Mouse (Mus musculus) limb, embryonic 11.5 days (tissue): Measurements from ENCODE around the gene Cnrip1. TPM values are rescaled to one million over a fixed set of nuclear protein-coding genes. Genes with fewer than 3 reads are reported as not detected.
"Not testable (repeated sequence)": the region's sequence is repeated elsewhere in the genome, so short reads cannot be mapped to it uniquely, and the experiment has no call there.

Source experiments
- ATAC-seq: fragments of 200-750 bp; cut with Nextera tagmentation; 2 replicates; pipeline ENCODE4 v1.8.0; 2017; ENCODE audit warnings: low read depth; ENCODE audit not compliant: insufficient number of reproducible peaks, low FRiP score, low TSS enrichment
- DNase-seq: peaks from one replicate; pipeline ENCODE4 v3.0.0-alpha.2; 2015; ENCODE audit warnings: low spot score
- H3K27ac ChIP-seq: fragments of 300-500 bp; sonication (generic); replicated peaks from 2 replicates; pipeline ENCODE4 v1.5.1; 2014; ENCODE audit warnings: low read depth, mild to moderate bottlenecking, low read length
- H3K27me3 ChIP-seq: fragments of 300-500 bp; sonication (generic); 2 replicates; pipeline ENCODE4 v1.6.1; 2014; ENCODE audit warnings: mild to moderate bottlenecking, low read length, mixed read lengths; ENCODE audit not compliant: control insufficient read depth, insufficient read depth
- H3K36me3 ChIP-seq: fragments of 300-500 bp; sonication (generic); 2 replicates; pipeline ENCODE4 v1.6.1; 2014; ENCODE audit warnings: mild to moderate bottlenecking, low read length, moderate library complexity, mixed read lengths; ENCODE audit not compliant: control insufficient read depth, insufficient read depth
- H3K4me1 ChIP-seq: fragments of 300-500 bp; sonication (generic); 2 replicates; pipeline ENCODE4 v1.6.1; 2014; ENCODE audit warnings: low read length, mixed read lengths; ENCODE audit not compliant: control insufficient read depth, insufficient read depth
- H3K4me2 ChIP-seq: fragments of 300-500 bp; sonication (generic); 2 replicates; pipeline ENCODE4 v1.6.1; 2014; ENCODE audit warnings: low read depth, mild to moderate bottlenecking, moderate library complexity; ENCODE audit not compliant: severe bottlenecking
- H3K4me3 ChIP-seq: fragments of 300-500 bp; sonication (generic); 2 replicates; pipeline ENCODE4 v1.5.1; 2014; ENCODE audit warnings: low read depth, low read length
- H3K9ac ChIP-seq: fragments of 300-500 bp; sonication (generic); 2 replicates; pipeline ENCODE4 v1.6.1; 2014; ENCODE audit warnings: mild to moderate bottlenecking, low read length
- H3K9me3 ChIP-seq: fragments of 300-500 bp; sonication (generic); 2 replicates; pipeline ENCODE4 v1.6.1; 2016; ENCODE audit warnings: low read length; ENCODE audit not compliant: control insufficient read depth
- WGBS: fragments of 180-500 bp; shearing (Covaris S2); extraction: QIAGEN DNeasy Blood & Tissue Kit; methylation state at CpG from one replicate; pipeline ENCODE4 v1.1.7; 2014; 5-methylcytosine and 5-hydroxymethylcytosine counted together
- polyA plus RNA-seq: library from polyadenylated mRNA; unstranded; fragments of >200 nt; fragmentation: Nextera tagmentation; extraction: Ambion mirVana; gene quantifications from 2 replicates; pipeline ENCODE4 v1.2.1, GENCODE M21; 2014

Gene Cnrip1
- polyA plus RNA-seq, 1 experiment from 2014 or later = 6.4 TPM

GRCm38 (mm10) chr11:17012948-17013347, 38.4 kb upstream of the Cnrip1 start:
- Histone ChIP-seq H3K9ac (no peak overlapping the region), H3K27ac (no peak overlapping the region), H3K4me1 (no peaks in the 10 kb centered on the region), H3K4me2 (no peak overlapping the region), H3K36me3 (no peaks in the 10 kb centered on the region), H3K27me3 (no peaks in the 10 kb centered on the region), H3K9me3 (no peaks in the 10 kb centered on the region), H3K4me3 (no peak overlapping the region)
- ATAC-seq (no peak), DNase-seq (no peak)

DNA sequence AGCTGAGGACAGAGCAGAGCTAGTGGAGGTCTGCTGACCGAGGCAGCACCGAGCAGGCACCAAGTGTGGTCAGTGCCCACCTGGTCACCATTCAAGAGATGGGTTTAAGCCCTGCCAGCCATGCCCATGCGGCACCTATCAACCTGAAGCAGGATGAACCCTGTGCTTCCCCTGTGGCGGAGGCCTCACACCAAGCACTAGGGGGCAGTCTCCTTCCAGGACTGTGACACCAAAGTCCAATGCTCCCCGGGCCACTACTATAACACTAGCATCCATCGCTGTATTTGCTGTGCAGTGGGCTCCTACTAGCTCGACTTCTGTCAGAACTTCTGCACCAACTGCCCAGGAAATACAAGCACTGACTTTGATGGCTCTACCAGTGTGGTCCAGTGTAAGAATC, 32.1 kb upstream of the Cnrip1 start:
- H3K9ac ChIP-seq = no peak overlapping the region
- 84% methylated on average over 7 of the region's 7 CpGs for WGBS
- 0 out of 2 replicates have a peak, but pooled peaks cover 3% of the 10 kb centered on the region for H3K9me3 ChIP-seq
- no peak overlapping the region for H3K4me3 ChIP-seq
- H3K27ac ChIP-seq = no peak overlapping the region
- no peak for DNase-seq
- no peaks in the 10 kb centered on the region for H3K36me3 ChIP-seq
- no peaks in the 10 kb centered on the region for H3K4me1 ChIP-seq
- no peak overlapping the region for H3K4me2 ChIP-seq
- no peak for ATAC-seq
- no peaks in the 10 kb centered on the region for H3K27me3 ChIP-seq

GRCm38 (mm10) chr11:17023206-17023605, 28.2 kb upstream of the Cnrip1 start:
- no peak for DNase-seq
- Histone ChIP-seq H3K27ac (no peak overlapping the region), H3K36me3 (no peaks in the 10 kb centered on the region), H3K4me1 (no peaks in the 10 kb centered on the region), H3K9ac (no peak overlapping the region), H3K27me3 (no peaks in the 10 kb centered on the region), H3K4me3 (no peak overlapping the region), H3K9me3 (0 out of 2 replicates have a peak, but pooled peaks cover 3% of the 10 kb centered on the region), H3K4me2 (no peak overlapping the region)
- no peak for ATAC-seq
- WGBS = 77% methylated on average over 6 of the region's 6 CpGs

- no peak overlapping the region for H3K4me2 ChIP-seq
- 87% methylated on average over 3 of the region's 3 CpGs for WGBS
- ATAC-seq = no peak
Measured at GRCm38 (mm10) chr11:17023984-17024383, 27.4 kb upstream of the Cnrip1 start.

DNA sequence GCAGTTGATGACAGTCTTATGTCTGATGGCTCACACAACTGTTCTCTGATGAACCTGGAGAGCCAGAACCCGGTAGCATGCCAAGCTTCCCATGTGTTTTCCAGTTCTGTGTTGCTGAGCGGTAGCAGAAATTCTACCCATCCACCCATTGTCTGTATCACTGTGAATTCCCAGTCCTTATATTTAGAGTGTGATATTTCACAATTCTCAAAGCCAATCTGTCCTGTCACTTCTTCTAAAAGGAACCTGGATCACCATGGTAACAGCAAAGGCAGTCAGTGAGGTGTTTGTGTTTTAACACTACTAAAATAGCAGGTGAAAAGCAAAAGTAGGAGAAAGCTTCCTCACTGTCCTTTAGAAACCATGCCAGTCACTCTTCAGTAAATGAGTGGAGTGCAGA, 5.6 kb upstream of the Cnrip1 start:
- ATAC-seq (no peak), DNase-seq (no peak)
- Histone ChIP-seq H3K9ac (no peak overlapping the region), H3K4me2 (no peak overlapping the region), H3K27ac (no peak overlapping the region), H3K9me3 (no peaks in the 10 kb centered on the region), H3K4me3 (no peak overlapping the region), H3K27me3 (no peaks in the 10 kb centered on the region), H3K36me3 (no peaks in the 10 kb centered on the region), H3K4me1 (no peaks in the 10 kb centered on the region)
- 89% methylated on average over 2 of the region's 2 CpGs for WGBS

More at GRCm38 (mm10) chr11:17023984-17024383, 27.4 kb upstream of the Cnrip1 start:
- DNase-seq = no peak
- H3K9ac ChIP-seq = no peak overlapping the region
- H3K4me1 ChIP-seq = no peaks in the 10 kb centered on the region
- H3K9me3 ChIP-seq = 0 out of 2 replicates have a peak, but pooled peaks cover 3% of the 10 kb centered on the region
- H3K27ac ChIP-seq = no peak overlapping the region
- no peaks in the 10 kb centered on the region for H3K27me3 ChIP-seq
- no peaks in the 10 kb centered on the region for H3K36me3 ChIP-seq
- no peak overlapping the region for H3K4me3 ChIP-seq

- ATAC-seq = no peak
- no peak overlapping the region; the same call in 1 of the 2 replicates for H3K9ac ChIP-seq
- H3K27me3 ChIP-seq = no peaks in the 10 kb centered on the region
- peak overlapping the region; percentile 44 for H3K4me3 ChIP-seq
- no peaks in the 10 kb centered on the region for H3K9me3 ChIP-seq
- peak overlapping the region; percentile 90 for H3K4me2 ChIP-seq
- no peak overlapping the region for H3K27ac ChIP-seq
- no peak for DNase-seq
- H3K4me1 ChIP-seq = no peaks in the 10 kb centered on the region
- H3K36me3 ChIP-seq = no peaks in the 10 kb centered on the region
- 15% methylated on average over 6 of the region's 6 CpGs for WGBS
Measured at GRCm38 (mm10) chr11:17052476-17053049, 1.2 kb downstream of the Cnrip1 start.

- H3K9ac ChIP-seq, H3K4me2 ChIP-seq, H3K27ac ChIP-seq, H3K27me3 ChIP-seq, H3K4me3 ChIP-seq, H3K4me1 ChIP-seq, DNase-seq, ATAC-seq, H3K9me3 ChIP-seq, H3K36me3 ChIP-seq: not testable (repeated sequence)
- 88% methylated on average over 2 of the region's 2 CpGs for WGBS
Measured at GRCm38 (mm10) chr11:17069360-17069759, 18.0 kb downstream of the Cnrip1 start.

DNA sequence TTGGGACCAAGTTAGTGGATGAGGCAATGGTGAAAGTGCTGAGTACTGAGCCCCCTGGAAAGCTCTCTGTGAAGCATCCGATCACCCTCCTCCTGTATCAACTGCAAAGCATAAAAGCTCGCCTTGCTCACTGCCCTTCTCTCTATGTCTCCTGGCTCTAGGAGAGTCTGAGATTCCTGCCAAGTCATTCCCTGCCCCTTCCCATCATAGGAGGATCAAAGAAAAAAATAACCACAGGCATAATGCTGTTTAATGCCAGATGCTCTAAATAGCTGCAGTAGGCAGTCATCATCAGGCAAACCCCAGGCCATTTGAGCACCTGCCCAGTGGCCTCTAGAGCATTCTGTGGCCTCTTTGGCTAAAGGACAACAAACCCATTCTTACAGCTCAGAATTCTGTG, 24.3 kb downstream of the Cnrip1 start:
- H3K36me3 ChIP-seq = no peaks in the 10 kb centered on the region
- WGBS = 88% methylated on average over 2 of the region's 2 CpGs
- H3K9me3 ChIP-seq = no peaks in the 10 kb centered on the region
- H3K27ac ChIP-seq = no peak overlapping the region
- H3K27me3 ChIP-seq = no peaks in the 10 kb centered on the region
- no peaks in the 10 kb centered on the region for H3K4me1 ChIP-seq
- no peak overlapping the region for H3K4me2 ChIP-seq
- DNase-seq (no peak), ATAC-seq (no peak)
- no peak overlapping the region for H3K9ac ChIP-seq
- H3K4me3 ChIP-seq = no peak overlapping the region

- Histone ChIP-seq H3K4me2 (no peak overlapping the region), H3K9me3 (no peaks in the 10 kb centered on the region), H3K9ac (no peak overlapping the region), H3K4me3 (no peak overlapping the region), H3K27ac (no peak overlapping the region), H3K4me1 (peaks cover 2% of the 10 kb centered on the region; the same call in 1 of the 2 replicates), H3K27me3 (no peaks in the 10 kb centered on the region), H3K36me3 (no peaks in the 10 kb centered on the region)
- DNase-seq = no peak
- no peak for ATAC-seq
- WGBS = 63% methylated on average over 3 of the region's 3 CpGs
Measured at GRCm38 (mm10) chr11:17082086-17082485, 30.7 kb downstream of the Cnrip1 start.
